Mouse (Mus musculus): ENCODE measurements around the gene Mrps11. TPM values are rescaled to one million over a fixed set of nuclear protein-coding genes. Genes with fewer than 3 reads are reported as not detected.

Gene Mrps11
- polyA plus RNA-seq, 1 experiment from 2014 or later, result 27.2 TPM

DNA sequence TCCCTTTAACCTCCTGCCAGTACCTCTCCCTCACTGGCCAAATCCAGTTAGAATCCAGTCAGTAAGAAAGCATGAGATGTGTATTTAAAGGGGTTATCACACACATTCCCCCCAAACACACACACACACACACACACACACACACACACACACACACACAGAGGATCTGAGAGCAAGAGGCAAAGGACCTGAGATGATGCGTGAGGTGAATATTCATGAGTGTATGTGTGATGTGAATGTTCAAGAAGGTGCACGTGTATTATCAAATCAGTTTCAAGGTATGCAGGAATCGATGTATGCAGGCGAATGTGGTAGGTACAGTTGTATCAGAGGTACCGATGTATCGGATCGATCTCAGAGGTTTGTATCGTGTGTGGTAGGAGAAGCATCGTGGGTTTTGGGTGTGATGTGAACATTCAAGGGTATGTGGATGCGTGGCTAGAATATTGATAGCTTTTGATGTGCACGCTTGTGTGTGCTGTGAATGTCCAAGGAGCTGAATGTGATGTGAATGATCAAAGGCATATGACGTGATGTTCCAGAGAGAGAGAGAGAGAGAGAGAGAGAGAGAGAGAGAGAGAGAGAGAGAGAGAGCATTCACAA is 14.9 kb upstream of the Mrps11 start:
- Histone ChIP-seq H3K9me3 (ENCODE audit: low read length) (no peaks in the 10 kb centered on the region), H3K9ac (replicated peaks) (no peak overlapping the region), H3K4me2 (ENCODE audit: low read depth, low read length) (no peak overlapping the region), H3K27me3 (ENCODE audit: insufficient read depth, low read length) (no peaks in the 10 kb centered on the region), H3K4me1 (ENCODE audit: insufficient read depth) (no peaks in the 10 kb centered on the region), H3K4me3 (ENCODE audit: low read depth, low read length) (no peak overlapping the region), H3K36me3 (replicated peaks; ENCODE audit: insufficient read depth, low read length) (peaks cover 2% of the 10 kb centered on the region; the same call in 1 of the 2 replicates), H3K27ac (ENCODE audit: low read depth) (no peak overlapping the region)
- DNase-seq, result no peak
- 74% methylated on average over 12 of the region's 12 CpGs for WGBS (ENCODE audit: insufficient replicate concordance)
- no peak for TF ChIP-seq EP300 (IDR thresholded peaks at IDR 0.05; ENCODE audit: low read depth)
- TF ChIP-seq CTCF (IDR thresholded peaks at IDR 0.05; ENCODE audit: low read depth), result no peak
- ATAC-seq, result no peak

DNA sequence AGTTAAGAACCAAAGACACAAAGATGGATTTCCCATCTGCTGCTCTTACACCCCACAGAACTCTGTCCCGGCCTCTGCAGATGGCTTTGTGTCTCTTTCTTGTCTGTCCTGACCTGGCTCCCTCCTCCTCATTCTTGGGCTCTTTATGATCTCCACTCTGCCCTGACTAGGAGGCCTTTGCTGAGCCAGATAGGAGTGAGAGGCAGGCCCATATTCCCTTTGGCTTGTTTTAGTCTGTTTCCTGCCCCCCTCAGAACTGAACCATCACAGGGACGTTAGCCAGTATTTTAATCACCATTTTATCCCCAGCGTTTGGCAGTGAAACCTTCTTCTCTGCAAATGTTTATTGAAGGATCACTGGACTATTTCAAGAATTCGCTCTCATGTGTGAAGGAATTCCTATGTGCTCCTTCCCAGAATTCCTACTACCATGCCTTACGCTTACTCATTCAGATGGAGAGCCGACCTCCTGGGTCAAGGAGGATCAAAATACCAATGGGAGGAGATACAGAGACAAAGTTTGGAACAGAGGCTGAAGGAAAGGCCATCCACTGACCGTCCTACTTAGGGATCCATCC is 13.8 kb upstream of the Mrps11 start:
- Histone ChIP-seq H3K4me1 (ENCODE audit: insufficient read depth) (no peaks in the 10 kb centered on the region), H3K4me2 (ENCODE audit: low read depth, low read length) (no peak overlapping the region), H3K27me3 (ENCODE audit: insufficient read depth, low read length) (no peaks in the 10 kb centered on the region), H3K36me3 (replicated peaks; ENCODE audit: insufficient read depth, low read length) (peaks cover 12% of the 10 kb centered on the region; the same call in 1 of the 2 replicates), H3K9ac (replicated peaks) (no peak overlapping the region), H3K27ac (ENCODE audit: low read depth) (no peak overlapping the region), H3K9me3 (ENCODE audit: low read length) (no peaks in the 10 kb centered on the region), H3K4me3 (ENCODE audit: low read depth, low read length) (no peak overlapping the region)
- no peak for ATAC-seq
- TF ChIP-seq CTCF (IDR thresholded peaks at IDR 0.05; ENCODE audit: low read depth) (no peak), EP300 (IDR thresholded peaks at IDR 0.05; ENCODE audit: low read depth) (no peak)
- WGBS (ENCODE audit: insufficient replicate concordance), result 60% methylated on average over 7 of the region's 7 CpGs
- DNase-seq, result no peak

DNA sequence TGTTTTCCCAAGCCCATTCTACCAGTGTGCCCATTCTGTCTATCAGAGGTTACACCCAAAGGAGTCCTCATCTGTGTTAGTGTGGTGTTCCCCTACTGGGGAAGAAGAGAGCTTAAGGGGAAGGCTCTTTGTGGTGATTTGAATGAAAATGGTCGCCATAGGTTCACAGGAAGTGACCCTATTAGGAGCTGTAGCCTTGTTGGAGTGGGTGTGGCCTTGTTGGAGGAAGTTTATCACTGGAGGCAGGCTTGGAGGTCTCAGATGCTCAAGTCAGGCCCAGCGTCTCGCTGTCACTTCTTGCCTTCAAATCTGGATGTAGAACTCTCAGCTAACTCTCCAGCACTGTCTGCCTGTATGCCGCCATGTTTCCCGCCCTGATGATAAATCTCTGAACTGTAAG is 12.0 kb upstream of the Mrps11 start:
- Histone ChIP-seq H3K4me2 (ENCODE audit: low read depth, low read length) (no peak overlapping the region), H3K27ac (ENCODE audit: low read depth) (no peak overlapping the region), H3K27me3 (ENCODE audit: insufficient read depth, low read length) (no peaks in the 10 kb centered on the region), H3K4me3 (ENCODE audit: low read depth, low read length) (no peak overlapping the region), H3K36me3 (replicated peaks; ENCODE audit: insufficient read depth, low read length) (peaks cover 26% of the 10 kb centered on the region; the same call in 1 of the 2 replicates), H3K4me1 (ENCODE audit: insufficient read depth) (no peaks in the 10 kb centered on the region), H3K9ac (replicated peaks) (no peak overlapping the region), H3K9me3 (ENCODE audit: low read length) (no peaks in the 10 kb centered on the region)
- WGBS (ENCODE audit: insufficient replicate concordance), result 77% methylated on average over 5 of the region's 5 CpGs
- ATAC-seq, result no peak
- TF ChIP-seq EP300 (IDR thresholded peaks at IDR 0.05; ENCODE audit: low read depth), result no peak
- no peak for TF ChIP-seq CTCF (IDR thresholded peaks at IDR 0.05; ENCODE audit: low read depth)
- no peak for DNase-seq

DNA sequence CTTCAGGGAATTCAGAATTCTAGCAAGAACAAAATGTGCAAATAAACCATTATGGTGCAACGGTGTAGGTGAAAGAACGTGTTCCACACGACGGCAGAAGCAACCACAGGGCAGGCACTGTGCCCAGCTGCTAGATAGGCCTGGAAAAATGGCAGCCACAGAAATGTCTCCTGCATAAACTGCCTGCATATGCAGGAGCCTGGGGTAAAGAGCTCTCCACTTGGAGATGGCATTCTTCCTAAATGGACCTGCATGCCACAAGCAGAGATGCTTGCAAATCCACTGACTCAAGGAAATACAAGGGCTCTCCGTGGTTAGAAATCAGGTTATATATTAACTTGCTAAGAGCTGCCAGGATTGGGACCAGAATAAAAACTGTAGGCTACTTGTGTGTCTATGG is 4.2 kb upstream of the Mrps11 start:
- TF ChIP-seq EP300 (IDR thresholded peaks at IDR 0.05; ENCODE audit: low read depth) (no peak), CTCF (IDR thresholded peaks at IDR 0.05; ENCODE audit: low read depth) (no peak)
- Histone ChIP-seq H3K4me1 (ENCODE audit: insufficient read depth) (peaks cover 13% of the 10 kb centered on the region), H3K4me3 (ENCODE audit: low read depth, low read length) (no peak overlapping the region), H3K27ac (ENCODE audit: low read depth) (no peak overlapping the region), H3K27me3 (ENCODE audit: insufficient read depth, low read length) (no peaks in the 10 kb centered on the region), H3K4me2 (ENCODE audit: low read depth, low read length) (no peak overlapping the region), H3K9me3 (ENCODE audit: low read length) (no peaks in the 10 kb centered on the region), H3K9ac (replicated peaks) (no peak overlapping the region), H3K36me3 (replicated peaks; ENCODE audit: insufficient read depth, low read length) (peaks cover 46% of the 10 kb centered on the region)
- DNase-seq, result no peak
- WGBS (ENCODE audit: insufficient replicate concordance), result 79% methylated on average over 5 of the region's 5 CpGs
- ATAC-seq, result no peak

DNA sequence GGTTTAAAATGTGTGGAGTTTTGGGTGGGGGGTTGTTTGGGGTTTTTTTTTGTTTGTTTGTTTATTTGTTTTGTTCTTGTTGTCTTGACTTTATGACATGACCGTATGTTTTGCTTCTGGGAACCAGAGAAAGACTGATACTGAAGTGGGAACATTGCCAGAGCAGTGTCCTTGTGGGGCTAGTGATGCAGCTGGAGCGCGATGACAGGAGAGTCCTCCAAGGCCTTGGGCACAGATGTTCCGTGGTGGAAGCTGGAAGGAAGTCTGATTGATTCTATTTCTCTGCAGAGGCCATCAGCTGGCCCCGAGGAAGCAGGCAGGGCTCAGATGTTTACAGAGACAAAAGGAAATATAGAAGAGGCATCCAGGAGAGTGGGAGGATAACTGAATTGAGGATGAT is 3.0 kb downstream of the Mrps11 start:
- TF ChIP-seq EP300 (IDR thresholded peaks at IDR 0.05; ENCODE audit: low read depth), result no peak
- no peak for TF ChIP-seq CTCF (IDR thresholded peaks at IDR 0.05; ENCODE audit: low read depth)
- H3K4me1 ChIP-seq (ENCODE audit: insufficient read depth), result peaks cover 14% of the 10 kb centered on the region
- 72% methylated on average over 5 of the region's 5 CpGs for WGBS (ENCODE audit: insufficient replicate concordance)
- no peaks in the 10 kb centered on the region for H3K9me3 ChIP-seq (ENCODE audit: low read length)
- H3K27ac ChIP-seq (ENCODE audit: low read depth), result no peak overlapping the region
- H3K9ac ChIP-seq (replicated peaks), result no peak overlapping the region
- H3K4me3 ChIP-seq (ENCODE audit: low read depth, low read length), result no peak overlapping the region
- H3K4me2 ChIP-seq (ENCODE audit: low read depth, low read length), result no peak overlapping the region
- H3K36me3 ChIP-seq (replicated peaks; ENCODE audit: insufficient read depth, low read length), result peaks cover 24% of the 10 kb centered on the region
- ATAC-seq (no peak), DNase-seq (no peak)
- no peaks in the 10 kb centered on the region for H3K27me3 ChIP-seq (ENCODE audit: insufficient read depth, low read length)

DNA sequence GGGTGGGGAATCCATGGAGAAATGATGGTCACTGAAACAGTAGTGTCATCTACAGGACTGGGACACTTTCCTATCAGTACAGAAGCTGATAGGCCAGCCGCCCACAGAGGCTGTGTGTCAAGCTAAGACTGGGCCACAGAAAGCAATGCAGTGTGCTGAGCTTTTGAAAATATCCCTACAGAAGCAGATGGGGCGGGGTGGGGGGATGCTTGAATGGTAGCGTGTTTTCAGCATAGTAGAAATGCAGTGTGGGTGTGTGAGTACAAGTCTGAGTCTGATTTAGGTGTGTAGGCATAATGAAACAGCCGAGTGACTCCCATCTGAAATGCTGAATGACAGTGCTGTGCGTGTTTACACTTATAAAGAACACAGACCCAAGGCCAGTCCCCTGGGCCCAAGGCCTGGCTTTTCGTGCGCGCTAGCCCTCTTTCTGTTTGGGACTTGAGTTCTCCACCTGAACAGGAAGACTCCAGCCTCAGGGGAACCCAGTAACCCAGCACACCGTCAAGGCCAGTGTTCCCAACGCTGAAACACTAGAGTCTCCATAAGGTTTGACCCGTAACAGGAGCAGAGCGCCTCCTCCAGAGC is 5.0 kb downstream of the Mrps11 start:
- Histone ChIP-seq H3K4me3 (ENCODE audit: low read depth, low read length) (no peak overlapping the region), H3K4me2 (ENCODE audit: low read depth, low read length) (no peak overlapping the region), H3K27ac (ENCODE audit: low read depth) (no peak overlapping the region), H3K9me3 (ENCODE audit: low read length) (no peaks in the 10 kb centered on the region), H3K36me3 (replicated peaks; ENCODE audit: insufficient read depth, low read length) (peaks cover 36% of the 10 kb centered on the region), H3K9ac (replicated peaks) (no peak overlapping the region), H3K27me3 (ENCODE audit: insufficient read depth, low read length) (no peaks in the 10 kb centered on the region), H3K4me1 (ENCODE audit: insufficient read depth) (peaks cover 5% of the 10 kb centered on the region)
- DNase-seq (no peak), ATAC-seq (no peak)
- TF ChIP-seq EP300 (IDR thresholded peaks at IDR 0.05; ENCODE audit: low read depth), result no peak
- no peak for TF ChIP-seq CTCF (IDR thresholded peaks at IDR 0.05; ENCODE audit: low read depth)
- 75% methylated on average over 12 of the region's 12 CpGs for WGBS (ENCODE audit: insufficient replicate concordance)
